Mouse (Mus musculus) ovary, postnatal 36 days (tissue): ENCODE results near the gene Myo19.

Experiments
- DNase-seq: peaks from one replicate; pipeline ENCODE4 v3.0.0; 2022; ENCODE audit warnings: low spot score, mixed read lengths

Myo19 gene

DNA sequence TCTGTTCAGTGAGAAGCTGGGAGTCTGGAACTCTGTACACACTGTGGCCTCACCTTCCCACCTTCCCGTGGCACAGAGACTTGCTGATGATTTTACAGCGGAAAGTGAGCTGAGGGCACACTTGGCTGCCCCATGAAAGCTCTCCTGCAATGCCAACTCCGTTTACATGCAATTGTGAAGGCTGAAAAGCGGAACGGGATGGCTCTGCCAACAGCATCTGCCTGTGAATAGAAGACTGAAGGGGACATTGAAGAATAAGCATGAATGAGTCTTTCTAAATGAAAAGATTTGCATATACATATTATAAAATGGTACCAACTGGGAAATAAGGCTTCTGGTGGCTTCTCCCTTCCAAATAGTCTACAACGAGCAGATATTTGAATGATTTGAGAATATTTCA, 67.3 kb downstream of the Myo19 start:
- no peak for DNase-seq

GRCm38 (mm10) chr11:84948114-84948513, 68.2 kb downstream of the Myo19 start:
- no peak for DNase-seq

GRCm38 (mm10) chr11:84948526-84948925, 68.6 kb downstream of the Myo19 start:
- DNase-seq, result no peak

DNA sequence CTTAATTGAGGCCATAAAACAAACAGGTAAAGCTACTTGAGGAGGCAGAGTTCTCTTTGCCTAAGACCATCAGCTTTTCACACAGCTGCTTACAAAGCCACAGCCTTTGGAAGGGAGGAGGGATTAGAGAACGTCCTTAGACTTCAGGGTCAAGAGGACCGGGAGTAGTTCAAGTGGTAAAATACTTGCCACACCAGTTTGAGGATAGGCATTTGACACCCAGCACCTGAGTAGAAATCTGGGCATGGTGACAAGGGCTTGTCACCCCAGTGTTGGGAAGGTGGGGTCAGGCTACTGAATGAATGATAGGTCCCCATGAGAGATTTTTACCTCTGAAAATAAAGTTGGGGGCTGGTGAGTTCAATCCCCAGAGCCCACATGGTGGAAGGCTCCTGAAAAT, 72.7 kb downstream of the Myo19 start:
- DNase-seq, result no peak

DNA sequence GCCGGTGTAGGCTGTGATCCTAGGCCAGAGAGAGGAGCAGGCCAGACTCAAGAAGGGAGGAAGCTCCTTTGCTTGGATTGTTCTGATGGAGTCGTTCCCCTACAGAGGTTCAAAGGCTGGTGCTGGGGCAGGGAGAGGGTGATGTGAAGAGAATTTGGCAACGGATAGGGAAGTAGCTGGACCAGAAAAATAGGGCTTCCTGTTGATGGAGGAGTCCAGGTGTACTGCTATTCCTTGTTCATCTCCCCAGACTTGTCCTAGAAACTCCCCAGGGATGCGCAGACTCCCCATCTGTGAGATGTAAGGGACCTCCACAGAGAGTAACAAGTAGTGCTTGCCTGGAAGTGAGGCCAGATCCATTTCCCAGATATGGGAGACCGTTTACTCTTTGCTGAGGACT, 76.5 kb downstream of the Myo19 start:
- DNase-seq, result no peak

- DNase-seq, result no peak
Measured at GRCm38 (mm10) chr11:84957171-84957570, 77.2 kb downstream of the Myo19 start.

DNA sequence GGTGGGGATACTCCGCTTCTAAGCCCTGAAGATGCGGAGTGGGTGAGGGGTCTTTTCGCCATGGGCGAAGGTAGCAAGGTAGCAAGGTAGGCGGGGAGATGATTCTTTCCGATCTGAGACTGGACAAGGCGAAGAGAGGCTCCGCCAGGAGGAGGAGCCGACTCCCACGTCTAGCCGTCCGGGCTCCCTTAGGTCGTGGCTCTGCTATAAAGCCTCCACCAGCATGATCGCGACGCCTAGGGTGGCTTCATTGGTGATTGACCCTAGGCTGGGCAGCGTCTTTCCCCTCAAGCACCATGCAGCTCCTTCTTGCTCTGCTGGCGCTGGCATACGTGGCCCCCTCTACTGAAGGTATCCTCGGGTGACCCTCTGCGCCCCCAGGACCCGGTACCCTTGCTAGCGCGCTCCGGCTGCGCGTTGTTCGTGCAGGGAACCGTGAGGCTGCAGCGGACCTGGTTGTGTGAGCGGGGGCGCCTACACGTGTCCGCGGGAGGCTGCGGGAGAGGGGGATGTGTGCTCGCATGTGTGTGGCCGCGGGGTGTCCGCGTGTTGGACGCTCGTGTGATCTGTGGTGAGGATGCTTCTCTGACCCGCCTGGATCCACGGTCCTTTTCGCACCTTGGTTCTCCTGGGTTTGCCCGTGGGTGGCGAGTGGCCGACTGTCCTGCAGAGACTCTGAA, 77.8 kb downstream of the Myo19 start, which contains the start of gene Car4:
Car4 (plus strand) TSS at position 196 of the 680 bp plus-strand sequence.
- no peak for DNase-seq

GRCm38 (mm10) chr11:84958271-84958630, 78.3 kb downstream of the Myo19 start:
- DNase-seq, result no peak

DNA sequence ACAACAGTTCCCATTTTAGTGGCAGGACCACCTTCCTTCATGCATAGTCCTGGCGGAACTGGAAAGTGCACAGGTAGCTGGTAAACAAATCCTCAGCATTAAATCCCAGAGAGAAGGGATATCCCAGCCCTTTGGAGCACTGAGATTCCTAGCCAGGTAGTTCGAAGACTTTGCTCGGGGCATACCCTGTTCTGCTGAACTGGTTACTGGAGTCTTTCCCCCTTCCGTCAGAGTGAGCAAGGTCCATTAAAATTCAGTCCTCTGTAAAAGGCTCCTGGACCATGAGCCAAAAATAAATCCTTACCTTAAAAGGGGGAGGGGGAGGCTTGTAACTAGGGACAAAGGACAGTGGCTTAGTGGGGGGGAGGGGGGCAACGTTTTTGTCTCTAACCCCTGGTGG, 79.2 kb downstream of the Myo19 start:
- DNase-seq, result no peak

DNA sequence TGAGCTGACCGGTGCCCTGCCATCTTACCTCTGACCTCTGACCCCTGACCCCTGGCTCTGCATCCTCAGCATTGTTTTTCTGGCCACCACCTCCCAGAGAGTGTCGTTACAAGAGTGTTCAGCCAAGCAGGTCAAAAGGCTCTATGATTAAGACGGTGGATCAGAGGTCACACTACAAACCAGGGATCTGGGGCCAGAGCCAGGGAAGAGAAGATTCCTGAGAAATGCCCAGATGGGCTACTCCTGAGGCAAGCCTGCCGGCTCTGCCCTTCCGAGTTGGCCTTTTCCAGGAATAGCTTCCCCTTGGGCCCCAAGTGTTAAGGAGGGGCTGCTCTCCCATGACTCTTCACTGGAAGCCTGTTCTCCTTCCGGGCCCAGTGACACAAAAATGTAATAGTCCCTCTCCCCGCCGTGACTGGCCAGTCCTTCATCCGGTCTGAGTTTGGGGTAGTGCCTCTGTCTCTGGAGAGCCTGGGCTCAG, 79.8 kb downstream of the Myo19 start:
- peak; percentile 14 for DNase-seq

DNA sequence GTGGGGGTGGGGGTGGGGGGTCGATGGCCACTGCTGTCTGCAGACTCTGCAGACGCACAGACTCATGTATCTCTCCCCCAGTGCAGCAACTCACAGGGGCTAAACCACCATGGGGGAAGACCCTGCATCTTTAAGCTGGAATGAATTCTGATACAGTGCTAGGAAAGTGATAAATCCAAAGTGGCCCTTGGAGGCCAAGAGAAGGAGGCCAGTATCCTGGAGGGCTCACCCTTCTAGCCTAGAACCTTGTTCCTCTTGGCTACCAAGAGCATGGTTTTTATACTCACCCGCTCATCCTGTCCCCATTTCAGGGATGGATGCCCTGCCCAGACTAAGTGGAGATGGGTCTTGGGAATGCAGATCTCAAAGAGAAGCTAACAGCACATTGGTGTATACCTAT, 80.3 kb downstream of the Myo19 start:
- no peak for DNase-seq

DNA sequence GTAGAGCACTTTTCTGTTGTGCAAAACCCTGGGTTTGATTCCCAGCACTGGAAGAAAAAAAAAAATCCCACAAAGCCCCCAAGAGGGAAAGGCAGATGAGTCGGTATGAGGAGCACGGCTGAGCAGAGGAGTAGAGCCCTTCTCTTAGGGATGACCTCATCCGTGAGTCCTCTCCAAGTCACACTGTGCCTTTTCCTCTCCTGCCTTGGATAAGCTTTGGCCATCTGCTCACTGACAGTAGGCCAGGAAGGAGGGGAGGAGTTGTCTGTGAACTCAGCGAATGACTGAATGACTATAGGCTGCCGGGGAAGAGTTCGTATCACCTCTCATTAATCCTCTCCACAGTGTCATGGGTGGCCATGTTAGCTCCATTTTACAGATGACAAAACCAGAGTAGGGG, 80.8 kb downstream of the Myo19 start:
- no peak for DNase-seq
